Mouse (Mus musculus) layer of hippocampus, postnatal 36 days (tissue): ENCODE measurements around the gene Ift52. TPM values are rescaled to one million over a fixed set of nuclear protein-coding genes. Genes with fewer than 3 reads are reported as not detected.

Source experiments
- DNase-seq, 2 experiments: peaks; one replicate each; pipeline ENCODE4 v3.0.0; 2022
- microRNA-seq, 2 experiments: library from miRNA; unstranded; fragments of <30 nt; microRNA quantifications; one replicate each; pipeline ENCODE4 v1.2.0; 2021
- total RNA-seq, 2 experiments: library from RNA; stranded (reverse); gene quantifications; 2 replicates each; pipeline ENCODE4 v1.2.3; 2021

Ift52 gene
- total RNA-seq, 2 experiments from 2014 or later, result 28.9 to 34.1 TPM

GRCm38 (mm10) chr2:163075234-163075633 lies 58.1 kb downstream of the Ift52 start:
- no peak for DNase-seq

DNA sequence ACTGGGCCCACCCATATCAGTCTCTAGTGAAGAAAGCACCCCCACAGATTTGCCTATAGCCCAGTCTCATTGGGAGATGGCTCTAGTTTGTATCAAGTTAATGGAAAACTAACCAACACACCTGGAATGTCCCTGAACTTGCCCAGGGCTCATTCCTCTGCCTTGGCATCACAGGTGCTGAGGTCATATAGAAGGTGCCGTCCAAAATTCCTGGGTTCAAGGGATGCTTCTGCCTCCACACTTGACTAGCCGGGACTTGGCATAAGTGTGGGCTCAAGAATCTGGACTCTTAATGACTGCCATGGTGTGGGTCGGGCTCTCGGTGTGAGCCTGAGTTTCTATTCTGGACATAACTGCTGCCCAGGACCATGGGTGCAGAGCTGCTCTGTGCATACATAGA lies 61.9 kb downstream of the Ift52 start:
- no peak for DNase-seq

DNA sequence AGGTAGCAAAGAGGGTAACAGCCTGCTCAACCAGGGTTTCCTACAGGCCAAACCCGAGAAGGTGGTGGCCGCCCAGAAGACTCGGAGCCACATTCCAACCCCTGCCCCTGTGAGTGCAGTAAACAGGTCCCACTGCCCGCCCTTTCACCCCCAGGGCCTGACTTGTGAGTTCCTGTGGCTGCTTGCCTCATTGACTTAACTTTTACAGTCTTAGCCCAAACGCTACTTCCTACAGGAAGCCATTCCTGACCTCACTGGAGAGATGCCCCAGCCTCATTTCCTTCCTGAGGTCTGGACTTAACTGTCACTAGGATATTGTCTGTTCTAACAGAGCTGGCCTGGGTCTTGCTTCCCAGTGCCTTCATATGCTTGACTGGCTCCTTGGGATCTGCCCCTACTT lies 65.4 kb downstream of the Ift52 start:
- DNase-seq, result no peak

- no peak for DNase-seq
Observed at GRCm38 (mm10) chr2:163084519-163084918, 67.4 kb downstream of the Ift52 start.

GRCm38 (mm10) chr2:163085047-163085446 lies 67.9 kb downstream of the Ift52 start:
- no peak for DNase-seq

- DNase-seq, result no peak
Observed at GRCm38 (mm10) chr2:163086561-163086960, 69.4 kb downstream of the Ift52 start.

DNA sequence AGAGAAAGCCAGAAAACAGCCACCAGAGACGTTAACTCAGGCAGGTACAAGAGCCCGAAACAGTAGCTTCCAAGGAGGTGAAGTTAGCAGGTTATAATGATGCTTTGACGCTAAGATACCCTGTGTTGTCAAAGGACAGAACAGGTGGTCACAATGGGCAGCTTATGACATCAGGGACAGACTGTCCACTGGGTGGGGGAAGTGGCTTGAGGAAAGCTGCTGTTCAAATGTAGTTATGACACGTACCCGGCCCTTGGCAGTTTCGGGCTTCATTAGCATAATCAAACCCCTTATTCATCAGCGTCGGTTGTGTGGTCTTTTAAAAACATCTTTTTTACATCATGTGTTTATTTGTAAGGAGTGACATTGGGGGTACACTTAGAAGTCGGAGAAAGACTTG lies 70.6 kb downstream of the Ift52 start, which contains the start of gene Gtsf1l:
Gene Gtsf1l, minus strand, starts transcription at position 128 of the 400 bp plus-strand sequence.
- DNase-seq, result no peak

DNA sequence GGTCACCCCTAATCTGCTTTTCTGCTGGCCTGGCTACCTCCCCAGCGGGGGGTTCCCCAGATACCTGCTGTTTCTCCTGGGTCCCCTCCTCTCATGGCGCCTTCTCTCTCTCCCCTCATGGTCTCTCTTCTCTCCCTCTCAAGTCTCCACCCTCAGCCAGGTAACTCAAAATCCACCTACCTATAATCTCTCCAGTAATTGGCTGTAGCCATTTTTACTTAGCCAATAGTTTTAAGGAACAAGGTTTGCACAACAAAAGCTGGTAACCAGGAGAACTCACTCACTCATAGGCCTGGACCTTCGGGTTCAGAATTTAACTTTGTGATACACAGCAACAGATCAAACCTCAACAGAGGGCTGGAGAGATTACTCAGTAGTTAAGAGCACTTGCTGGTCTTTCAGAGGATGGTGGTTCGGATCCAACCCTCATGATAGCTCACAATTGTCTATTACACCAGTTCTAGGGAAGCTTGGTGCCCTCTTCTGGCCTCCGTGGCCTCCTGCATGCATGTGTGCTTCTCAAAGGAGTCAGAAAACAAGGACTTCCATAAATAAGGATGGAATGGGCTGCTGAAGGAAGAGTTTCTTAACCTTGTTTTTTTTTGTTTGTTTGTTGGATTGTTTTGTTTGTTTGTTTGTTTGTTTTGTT lies 72.4 kb downstream of the Ift52 start:
- DNase-seq, result no peak

DNA sequence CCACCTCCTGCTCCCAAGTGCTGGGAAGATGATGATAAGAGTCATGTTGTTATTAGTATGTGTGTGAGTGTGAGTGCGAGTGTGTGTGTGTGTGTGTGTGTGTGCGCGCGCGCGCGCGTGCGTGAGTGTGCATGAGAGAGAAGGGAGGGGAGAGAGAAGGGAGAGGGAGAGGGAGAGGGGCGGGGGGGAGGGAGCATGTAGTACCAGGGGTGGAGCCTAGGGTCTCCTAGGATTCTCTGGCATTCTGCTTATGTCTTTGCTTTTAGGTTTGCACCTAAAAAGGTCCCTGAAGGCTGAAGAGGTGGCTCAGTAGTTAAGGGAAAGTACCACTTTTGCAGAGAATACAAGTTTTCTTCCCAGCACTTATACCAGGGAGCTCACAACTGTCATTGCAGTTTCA lies 77.8 kb downstream of the Ift52 start:
- no peak for DNase-seq

Small RNA genes lying within 50 kb of the gene (microRNA-seq; reads per million reads assigned to microRNA genes)
- gene Gm22174 (0 reads per million in 2 experiments), gene Mir7003 (0 reads per million in 2 experiments)

Other genes with a start within 250 kb of the Ift52 start
- gene Srsf6, start 85.8 kb upstream of the Ift52 start, total RNA-seq, result 100 to 1,000 TPM; 117 to 121 TPM
- gene L3mbtl1, start 73.9 kb upstream of the Ift52 start, total RNA-seq, result 10 to 100 TPM; 12.5 to 14.6 TPM
- gene Sgk2, start 30.0 kb upstream of the Ift52 start, total RNA-seq, result 1 to 10 TPM; 1.1 to 1.9 TPM
- 1 to 10 TPM in 1 of 2 experiments, under 1 TPM in 1; 0.87 to 3.1 TPM for gene Mybl2, start 37.3 kb downstream of the Ift52 start, total RNA-seq
- not detected for gene Gtsf1l, start 70.5 kb downstream of the Ift52 start, total RNA-seq
- gene Tox2, start 185.8 kb downstream of the Ift52 start, total RNA-seq, result 10 to 100 TPM; 18.6 to 20.9 TPM